Mouse (Mus musculus) mammary gland, adult 2 months (tissue): ENCODE results near the gene Gm43302. TPM values are rescaled to one million over a fixed set of nuclear protein-coding genes. Genes with fewer than 3 reads are reported as not detected.

ENCODE experiments used
- polyA plus RNA-seq: library from polyadenylated mRNA; depleted of rRNA; stranded (reverse); fragments of >200 nt; gene quantifications from 2 replicates; pipeline ENCODE4 v1.2.3, GENCODE M21; 2012; ENCODE audit warnings: low replicate concordance; rRNA removed

Gm43302 gene
- 2.0 and 6.3 TPM in 2 replicates for polyA plus RNA-seq

DNA sequence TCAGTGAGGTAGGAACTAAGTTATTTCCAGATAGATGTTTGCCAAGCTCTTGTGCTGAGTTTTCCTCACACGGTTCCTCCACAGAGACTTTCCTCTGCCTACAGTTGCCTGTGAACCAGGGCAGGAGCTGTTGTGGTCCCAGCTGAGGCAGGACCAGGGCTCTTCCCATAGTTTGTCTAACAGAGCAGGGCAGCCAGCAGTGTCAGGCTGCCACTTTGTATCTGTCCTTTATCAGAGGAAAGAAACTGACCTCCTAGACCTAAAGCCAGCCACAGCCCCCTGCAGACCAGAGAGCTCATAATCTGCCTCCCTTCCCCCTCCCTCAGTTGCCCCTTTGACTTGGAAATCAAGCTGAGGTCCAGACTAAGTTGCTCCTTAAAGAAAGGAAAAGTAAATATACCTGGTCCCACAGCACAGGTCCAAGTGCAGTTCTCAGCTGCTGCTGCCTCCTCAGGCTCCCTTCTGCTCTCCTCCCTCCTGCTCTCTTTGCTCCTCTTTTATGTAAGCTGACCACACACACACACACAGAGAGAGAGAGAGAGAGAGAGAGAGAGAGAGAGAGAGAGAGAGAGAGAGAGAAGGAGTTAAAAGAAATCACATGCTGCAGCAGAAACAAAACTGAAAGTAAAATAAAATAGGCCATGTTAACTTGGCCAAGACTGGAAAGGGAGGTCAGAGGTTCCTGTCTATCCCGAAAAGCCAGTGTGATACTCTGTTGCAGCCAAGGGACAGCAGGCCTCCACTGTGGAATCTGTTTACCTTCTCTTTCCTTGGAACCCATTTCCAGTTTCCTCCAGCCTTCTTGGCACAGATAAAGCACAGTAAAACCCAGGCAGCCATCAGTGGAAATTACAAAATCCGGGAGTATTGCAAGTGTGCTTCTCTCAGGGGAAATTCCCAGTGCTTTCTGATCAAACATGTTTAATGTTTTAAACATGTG, at the start of gene Gm43302, which contains the start of gene Gbp6:
TSS of gene Gm43302 (minus strand) at position 470 of the 940 bp plus-strand sequence.
TSS of gene Gbp6 (minus strand) at position 473 of the 940 bp plus-strand sequence.

DNA sequence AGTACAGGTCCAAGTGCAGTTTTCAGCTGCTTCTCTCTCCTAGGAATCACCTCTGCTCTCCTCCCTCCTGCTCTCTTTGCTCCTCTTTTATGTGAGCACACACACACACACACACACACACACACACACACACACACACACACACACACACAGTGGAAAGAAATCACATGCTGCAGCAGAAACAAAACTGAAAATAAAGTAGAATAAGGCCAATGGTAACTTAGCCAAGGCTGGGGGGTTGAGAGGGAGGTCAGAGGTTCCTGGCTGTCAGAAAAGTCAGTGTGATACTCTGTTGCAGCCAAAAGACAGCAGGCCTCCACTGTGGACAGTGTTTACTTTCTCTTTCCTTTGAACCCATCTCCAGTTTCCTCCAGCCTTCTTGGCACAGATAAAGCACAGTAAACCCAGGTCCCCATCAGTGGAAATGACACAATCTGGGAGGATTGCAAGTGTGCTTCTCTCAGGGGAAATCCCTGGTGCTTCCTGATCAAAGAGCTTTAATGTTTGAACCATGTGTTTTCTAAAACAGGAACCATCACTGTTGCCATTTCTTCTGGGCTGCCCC, 53.9 kb downstream of the Gm43302 start, which contains the start of gene Gbp10:
TSS of gene Gbp10 (minus strand) at position 51 of the 565 bp plus-strand sequence.

Other genes starting within 250 kb of the Gm43302 start
- gene Gbp9, start 154.2 kb downstream of the Gm43302 start, polyA plus RNA-seq, result 10.4 and 14.8 TPM in 2 replicates
- gene Gbp8, start 154.2 kb downstream of the Gm43302 start, polyA plus RNA-seq, result 5.4 and 7.0 TPM in 2 replicates
- 24.1 and 27.4 TPM in 2 replicates for gene Gbp4, start 154.1 kb downstream of the Gm43302 start, polyA plus RNA-seq
- gene Gbp10, start 54.2 kb downstream of the Gm43302 start, polyA plus RNA-seq, result 2.4 and 3.3 TPM in 2 replicates
- 7.0 and 8.9 TPM in 2 replicates for gene Gbp6, start within 50 bp of the Gm43302 start, polyA plus RNA-seq
- 6.9 and 8.6 TPM in 2 replicates for gene Lrrc8b, start 122.1 kb upstream of the Gm43302 start, polyA plus RNA-seq
- gene Lrrc8c, start 225.7 kb upstream of the Gm43302 start, polyA plus RNA-seq, result 32.4 and 32.5 TPM in 2 replicates